Mouse (Mus musculus): ENCODE results near the gene Mvk.

The Mvk gene

DNA sequence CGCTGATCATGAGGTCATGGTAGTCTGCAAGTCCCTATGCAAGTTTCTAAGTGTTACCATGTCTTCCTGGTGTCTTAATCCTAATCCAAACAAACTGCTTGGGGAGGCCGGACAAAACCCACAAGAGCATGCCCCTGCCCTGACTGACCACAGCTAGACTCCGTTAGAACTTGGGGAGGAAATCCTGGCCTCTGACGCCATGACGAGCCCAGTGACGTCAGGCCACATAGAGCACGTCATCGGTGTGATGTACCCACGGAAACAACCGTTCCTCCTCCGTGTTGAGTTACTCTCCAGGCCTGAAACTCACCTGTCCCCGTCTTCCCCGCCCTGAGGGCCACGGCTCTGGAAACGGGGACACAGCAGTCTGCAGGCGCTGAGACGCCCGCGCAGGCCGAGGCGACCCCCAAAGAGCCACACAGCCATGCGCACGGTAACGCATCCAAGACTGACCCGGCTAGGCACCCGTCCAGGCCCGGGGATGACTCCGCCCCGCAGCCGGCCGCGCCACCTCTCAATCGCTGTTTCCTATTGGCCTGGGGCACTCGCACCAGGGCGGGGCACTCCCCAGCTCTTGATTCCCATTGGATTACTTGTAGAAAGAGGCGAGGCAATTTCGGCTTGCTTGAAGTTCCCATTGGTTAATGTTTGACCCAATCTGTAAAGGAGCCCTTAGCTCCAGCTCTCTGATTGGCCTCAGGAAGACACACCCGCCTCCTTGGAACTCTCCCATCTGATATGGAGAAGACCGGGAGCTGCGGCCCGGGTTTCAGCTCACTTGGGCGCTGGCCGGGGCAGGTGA, at the start of gene Mvk, which contains the start of gene Mmab:
Mvk (plus strand) TSS at position 704 of the 802 bp plus-strand sequence.
Mmab (minus strand) TSS at position 495 of the 802 bp plus-strand sequence.
- DNase-seq (ENCODE audit: low spot score), result peak; percentile 99

DNA sequence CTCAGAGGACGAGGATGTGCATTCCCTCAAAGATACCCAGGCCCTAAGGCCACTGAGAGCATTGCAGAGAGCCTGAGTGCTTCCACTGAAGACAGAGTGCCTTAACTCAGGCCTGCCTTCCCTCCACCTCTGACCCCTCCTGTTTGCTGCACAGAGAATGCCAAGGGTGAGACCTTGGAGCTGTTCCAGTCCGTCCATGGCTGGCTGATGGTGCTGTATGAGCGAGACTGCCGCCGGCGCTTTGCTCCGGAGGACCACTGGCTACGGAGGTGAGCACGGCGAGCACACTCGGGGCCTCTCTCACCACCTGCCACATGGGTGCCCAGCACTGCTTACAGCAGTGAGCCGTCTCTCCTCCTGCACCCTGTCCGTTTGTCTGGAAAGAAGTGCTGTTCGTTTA, 37.5 kb upstream of the Mvk start:
- DNase-seq (ENCODE audit: low spot score), result no peak

DNA sequence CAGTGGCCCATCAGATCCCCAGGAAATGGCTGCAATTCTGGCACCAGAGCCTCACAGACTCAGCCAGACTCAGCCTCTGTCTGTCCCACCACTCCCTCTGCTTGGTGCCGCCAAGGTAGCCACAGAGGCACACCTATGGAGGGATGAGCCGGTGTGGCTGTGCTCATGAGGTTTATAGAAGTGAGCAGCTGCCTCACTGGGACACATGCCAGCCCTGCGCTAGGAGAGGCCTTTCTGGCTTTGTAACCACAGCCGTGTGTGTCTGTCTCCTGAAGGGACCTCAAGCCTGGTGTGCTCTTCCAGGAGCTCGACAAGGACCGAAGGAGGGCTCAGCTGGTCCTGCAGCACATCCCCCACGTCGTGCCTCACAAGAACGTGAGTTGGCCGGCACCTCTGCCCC, 36.8 kb upstream of the Mvk start:
- DNase-seq (ENCODE audit: low spot score), result no peak

- peak; percentile 8 for DNase-seq (ENCODE audit: low spot score)
These were observed 36.3 kb upstream of the Mvk start for GRCm38 (mm10) chr5:114407810-114408209.

DNA sequence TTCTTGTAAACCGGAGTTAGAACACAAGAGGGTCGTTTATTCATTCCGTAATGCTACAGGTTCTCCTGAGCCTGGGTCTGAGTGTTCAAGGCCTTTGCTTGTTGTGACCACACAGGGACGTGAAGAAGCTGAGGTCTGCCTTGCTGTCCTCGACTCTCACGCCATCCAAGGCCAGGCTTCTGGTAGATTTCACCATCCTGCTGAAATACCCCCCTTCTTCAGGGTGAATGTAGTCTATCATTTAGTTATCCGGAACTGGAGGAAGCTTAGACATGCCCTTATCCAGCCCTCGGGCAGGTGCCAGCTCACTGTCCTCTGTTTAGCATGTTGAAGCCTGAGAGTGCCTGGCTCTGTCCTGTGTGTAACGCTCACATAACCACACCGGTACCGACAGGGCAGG, 35.2 kb upstream of the Mvk start:
- no peak for DNase-seq (ENCODE audit: low spot score)

DNA sequence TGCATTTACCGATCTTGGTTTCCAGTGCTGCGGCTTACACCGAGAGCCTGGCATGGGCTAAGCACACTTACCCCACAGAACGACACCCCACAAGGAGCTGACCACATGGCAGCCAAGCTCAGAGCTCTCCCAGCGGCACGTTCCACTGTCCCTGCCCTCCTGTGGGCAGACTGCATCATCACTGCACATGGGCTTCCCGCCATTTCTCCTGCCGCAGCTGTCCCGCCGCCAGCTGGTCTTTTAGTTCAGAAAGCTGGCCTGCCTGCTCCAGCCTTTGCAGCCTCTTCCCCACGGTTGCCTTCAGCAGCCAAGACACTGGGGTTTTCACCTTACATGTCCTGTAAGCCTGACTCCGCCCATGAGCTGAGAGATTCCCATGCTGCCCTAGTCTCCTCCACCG, 33.6 kb upstream of the Mvk start:
- no peak for DNase-seq (ENCODE audit: low spot score)

DNA sequence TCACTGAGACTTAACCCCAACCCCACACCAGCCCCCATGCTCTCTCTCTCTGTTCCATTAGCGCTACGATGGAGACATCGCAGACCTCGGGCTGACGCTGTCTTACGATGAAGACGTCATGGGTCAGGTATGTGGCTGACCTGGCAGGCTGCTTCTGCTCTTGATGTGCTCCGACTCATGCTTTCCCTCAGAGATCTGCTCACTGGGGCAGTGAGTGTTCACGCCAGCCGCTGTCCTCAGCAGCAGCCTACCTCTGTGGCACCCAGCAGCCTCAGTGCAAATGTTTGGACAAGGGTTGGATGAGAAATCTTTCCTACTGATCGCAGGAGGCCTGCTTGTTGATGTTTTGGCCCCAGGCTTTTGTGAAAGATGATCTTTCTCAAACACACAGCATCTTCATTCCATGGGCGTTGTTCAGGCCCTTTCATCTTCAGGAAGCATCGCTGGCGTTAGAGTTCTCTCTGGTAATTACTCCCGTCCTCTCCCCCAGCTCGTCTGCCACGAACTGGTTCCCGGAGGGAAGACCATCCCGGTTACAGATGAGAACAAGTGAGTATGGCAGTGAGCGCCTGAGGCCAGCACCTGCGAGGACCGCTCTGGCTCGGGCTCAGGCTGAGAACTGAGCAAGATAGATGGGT, 31.6 kb upstream of the Mvk start:
- peak; percentile 47 for DNase-seq (ENCODE audit: low spot score)

GRCm38 (mm10) chr5:114413067-114413735, 30.9 kb upstream of the Mvk start:
- peak; percentile 77 for DNase-seq (ENCODE audit: low spot score)

GRCm38 (mm10) chr5:114415606-114416005, 28.5 kb upstream of the Mvk start:
- no peak for DNase-seq (ENCODE audit: low spot score)

DNA sequence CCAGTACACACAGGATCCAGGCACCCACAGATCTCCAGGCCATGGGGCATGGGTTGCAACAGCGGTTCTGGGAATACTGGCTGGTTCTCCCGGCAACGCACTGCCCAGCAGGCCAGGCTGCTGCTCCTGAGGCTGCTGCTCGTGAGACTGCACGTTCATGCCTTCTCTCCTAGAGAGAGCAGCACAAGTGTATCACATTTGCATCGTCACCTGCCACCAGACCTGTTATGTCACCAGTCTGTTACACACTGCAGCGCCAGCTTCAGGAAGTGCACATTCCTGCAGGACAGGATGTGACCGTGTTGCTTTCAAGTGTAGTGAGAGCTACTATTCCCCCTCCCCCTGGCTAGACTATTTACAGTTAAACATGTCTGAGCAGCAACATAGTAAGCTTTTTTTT, 27.2 kb upstream of the Mvk start:
- DNase-seq (ENCODE audit: low spot score), result no peak

GRCm38 (mm10) chr5:114418541-114418940, 25.5 kb upstream of the Mvk start:
- no peak for DNase-seq (ENCODE audit: low spot score)

GRCm38 (mm10) chr5:114421561-114422298, 22.3 kb upstream of the Mvk start:
- no peak for DNase-seq (ENCODE audit: low spot score)

DNA sequence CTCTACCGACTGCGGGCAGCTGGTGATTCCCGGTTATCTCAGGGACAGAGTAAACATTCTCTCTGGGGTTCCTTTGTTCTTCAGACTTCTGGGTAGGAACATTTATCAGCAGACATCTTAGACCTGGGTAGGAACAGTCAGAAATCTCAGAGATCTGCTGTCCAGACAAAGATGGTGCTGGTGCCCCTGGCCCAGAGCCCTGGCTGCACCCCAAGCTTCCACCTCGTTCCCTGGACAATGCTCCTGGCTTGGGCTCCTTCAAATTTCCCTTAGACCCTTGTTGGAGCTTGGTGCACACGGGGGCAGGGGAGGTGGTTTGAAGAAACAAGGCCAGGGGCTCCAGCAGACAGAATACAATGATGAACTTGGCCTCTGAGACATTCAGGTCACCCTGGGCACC, 21.5 kb upstream of the Mvk start:
- no peak for DNase-seq (ENCODE audit: low spot score)

- no peak for DNase-seq (ENCODE audit: low spot score)
These were observed 20.1 kb upstream of the Mvk start for GRCm38 (mm10) chr5:114423961-114424360.

DNA sequence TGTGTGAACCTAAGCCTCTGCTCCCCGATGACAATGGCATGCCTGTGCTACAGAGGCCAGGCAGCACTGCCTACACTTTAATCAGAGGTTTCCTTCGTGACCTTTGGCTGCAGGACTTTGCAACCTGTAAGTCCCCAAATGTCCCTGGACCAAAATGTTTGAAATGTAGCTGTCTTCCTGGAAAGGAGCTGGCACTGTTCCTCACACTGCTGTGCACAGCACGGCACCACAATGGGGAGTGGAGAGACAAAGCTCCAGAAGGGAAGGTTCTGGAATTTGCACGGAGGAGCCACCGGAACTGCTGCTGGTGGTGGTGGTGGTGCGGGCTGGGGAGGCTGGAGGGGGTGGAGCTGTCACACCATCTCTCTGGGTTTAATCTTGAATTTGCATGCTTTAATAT, 17.3 kb upstream of the Mvk start:
- DNase-seq (ENCODE audit: low spot score), result no peak

DNA sequence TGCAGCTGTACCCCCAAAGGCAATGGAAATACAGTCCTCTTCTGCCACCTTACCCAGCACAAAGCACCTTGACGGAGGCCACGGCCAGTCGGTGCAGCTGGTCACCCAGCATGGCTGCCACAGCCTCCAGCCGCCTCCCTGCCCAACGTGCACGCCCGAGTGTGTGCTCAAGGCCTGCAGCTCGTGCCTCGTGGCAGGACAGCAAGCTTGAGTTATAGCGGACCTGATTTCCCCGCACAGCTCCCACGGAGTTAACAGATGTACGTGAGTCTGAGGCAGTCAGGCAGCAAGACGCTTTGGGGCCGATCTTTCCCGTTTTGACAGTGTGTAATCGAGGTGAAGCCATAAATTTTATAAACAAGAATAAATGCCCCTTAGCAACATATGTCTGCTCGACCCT, 15.4 kb upstream of the Mvk start:
- no peak for DNase-seq (ENCODE audit: low spot score)

DNA sequence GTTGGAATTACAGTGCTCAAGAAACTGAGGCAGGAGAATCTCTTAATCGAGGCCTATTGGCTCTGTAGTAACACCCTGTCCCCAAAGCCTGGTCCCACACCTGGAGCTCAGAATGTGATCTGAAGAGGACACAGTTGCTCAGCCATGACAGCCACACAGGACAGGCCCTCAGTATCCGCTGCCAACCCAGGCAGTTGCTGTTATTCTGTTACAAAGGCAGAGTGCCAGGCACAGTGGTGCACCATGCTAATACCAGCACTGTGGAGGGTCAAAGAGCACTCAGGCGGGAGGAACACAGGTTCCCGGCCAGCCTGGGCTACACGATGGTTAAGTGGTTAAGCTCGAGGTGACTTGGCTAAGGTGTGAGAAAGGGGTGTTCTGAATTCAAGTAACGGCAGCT, 14.3 kb upstream of the Mvk start:
- no peak for DNase-seq (ENCODE audit: low spot score)

DNA sequence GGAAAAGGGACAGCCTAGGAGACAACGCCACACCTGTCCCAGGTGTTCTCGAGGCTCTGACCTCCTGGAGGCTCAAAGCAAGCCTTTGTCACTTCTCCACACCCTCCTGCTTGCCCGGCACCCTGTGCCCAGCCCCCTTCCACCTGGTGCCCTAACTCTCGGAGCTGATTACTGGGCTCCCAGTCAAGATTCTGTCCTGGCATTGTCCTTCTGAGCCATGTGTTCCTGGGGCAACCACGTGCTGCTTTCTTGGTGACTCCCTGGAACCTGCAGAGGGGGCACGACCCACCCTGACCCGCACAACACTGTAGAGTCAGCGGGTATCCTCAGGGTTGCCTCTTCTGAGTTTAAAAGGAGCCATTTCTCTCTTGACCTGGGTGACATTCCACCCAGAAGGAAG, 9.7 kb upstream of the Mvk start:
- no peak for DNase-seq (ENCODE audit: low spot score)

GRCm38 (mm10) chr5:114435588-114435987, 8.5 kb upstream of the Mvk start:
- no peak for DNase-seq (ENCODE audit: low spot score)

DNA sequence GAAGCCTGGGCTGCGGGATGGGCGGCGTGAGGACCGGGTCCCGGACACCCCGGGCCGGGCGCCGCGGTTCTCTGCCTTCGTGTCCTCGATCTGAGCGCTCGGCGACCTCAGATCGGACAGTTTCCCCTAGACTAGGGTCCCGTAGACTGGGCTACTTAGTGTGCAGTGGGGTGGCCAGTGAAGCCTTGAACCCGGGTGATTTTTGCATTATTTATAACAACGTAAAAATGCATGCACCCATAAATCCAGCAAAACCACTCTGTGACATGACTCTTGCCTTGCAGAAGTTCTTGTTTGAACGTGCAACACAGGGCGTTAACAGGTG, 261 bp downstream of the Mvk start:
- DNase-seq (ENCODE audit: low spot score), result no peak

- no peak for DNase-seq (ENCODE audit: low spot score)
These were observed 4.9 kb downstream of the Mvk start for GRCm38 (mm10) chr5:114449011-114449410.

DNA sequence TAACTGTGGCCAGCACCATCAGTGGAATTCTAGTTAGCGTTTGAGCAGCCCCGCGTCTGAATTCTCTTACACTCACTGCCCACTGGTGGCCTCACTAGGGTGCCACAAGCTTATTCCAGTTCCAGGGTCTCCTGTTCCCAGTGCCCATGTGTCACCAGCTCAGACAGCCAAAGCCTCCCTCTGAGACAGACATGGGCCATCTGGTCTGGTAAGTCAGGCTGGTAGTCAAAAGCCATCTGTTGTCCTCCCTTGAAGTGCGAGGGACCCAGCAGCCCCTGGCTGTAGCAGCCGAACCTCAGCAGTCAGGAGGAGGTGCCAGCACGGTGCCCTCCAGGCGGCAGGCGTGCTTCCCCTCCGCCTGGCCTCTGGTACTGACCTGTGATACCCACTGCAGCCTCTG, 12.2 kb downstream of the Mvk start:
- no peak for DNase-seq (ENCODE audit: low spot score)
